Mouse (Mus musculus): Measurements from ENCODE around the gene Ada.

Ada gene

GRCm38 (mm10) chr2:163732021-163732420 lies 18.0 kb downstream of the Ada start:
- DNase-seq (ENCODE audit: low read depth, low spot score), result no peak

- DNase-seq (ENCODE audit: low read depth, low spot score), result no peak
Observed at GRCm38 (mm10) chr2:163728300-163728699, 21.7 kb downstream of the Ada start.

- no peak for DNase-seq (ENCODE audit: low read depth, low spot score)
Observed at GRCm38 (mm10) chr2:163726766-163727393, 23.2 kb downstream of the Ada start.

GRCm38 (mm10) chr2:163722550-163722949 lies 27.5 kb downstream of the Ada start:
- no peak for DNase-seq (ENCODE audit: low read depth, low spot score)

GRCm38 (mm10) chr2:163719616-163720015 lies 30.4 kb downstream of the Ada start:
- DNase-seq (ENCODE audit: low read depth, low spot score), result no peak

- DNase-seq (ENCODE audit: low read depth, low spot score), result peak; percentile 72
Observed at GRCm38 (mm10) chr2:163718951-163719603, 31.0 kb downstream of the Ada start.

- no peak for DNase-seq (ENCODE audit: low read depth, low spot score)
Observed at GRCm38 (mm10) chr2:163718526-163718925, 31.5 kb downstream of the Ada start.

- peak; percentile 32 for DNase-seq (ENCODE audit: low read depth, low spot score)
Observed at GRCm38 (mm10) chr2:163716853-163717252, 33.2 kb downstream of the Ada start.

- no peak for DNase-seq (ENCODE audit: low read depth, low spot score)
Observed at GRCm38 (mm10) chr2:163716448-163716847, 33.6 kb downstream of the Ada start.

GRCm38 (mm10) chr2:163713340-163713739 lies 36.7 kb downstream of the Ada start:
- DNase-seq (ENCODE audit: low read depth, low spot score), result no peak

GRCm38 (mm10) chr2:163712874-163713273 lies 37.2 kb downstream of the Ada start:
- DNase-seq (ENCODE audit: low read depth, low spot score), result no peak

- DNase-seq (ENCODE audit: low read depth, low spot score), result no peak
Observed at GRCm38 (mm10) chr2:163712473-163712872, 37.6 kb downstream of the Ada start.

- no peak for DNase-seq (ENCODE audit: low read depth, low spot score)
Observed at GRCm38 (mm10) chr2:163711368-163711868, 38.6 kb downstream of the Ada start.

GRCm38 (mm10) chr2:163710606-163711159 lies 39.4 kb downstream of the Ada start:
- DNase-seq (ENCODE audit: low read depth, low spot score), result no peak

GRCm38 (mm10) chr2:163710000-163710399 lies 40.0 kb downstream of the Ada start:
- DNase-seq (ENCODE audit: low read depth, low spot score), result no peak

GRCm38 (mm10) chr2:163708763-163709250 lies 41.2 kb downstream of the Ada start:
- no peak for DNase-seq (ENCODE audit: low read depth, low spot score)

GRCm38 (mm10) chr2:163708321-163708720 lies 41.7 kb downstream of the Ada start:
- DNase-seq (ENCODE audit: low read depth, low spot score), result no peak

- DNase-seq (ENCODE audit: low read depth, low spot score), result no peak
Observed at GRCm38 (mm10) chr2:163703599-163704260, 46.3 kb downstream of the Ada start.

GRCm38 (mm10) chr2:163702921-163703320 lies 47.1 kb downstream of the Ada start:
- DNase-seq (ENCODE audit: low read depth, low spot score), result no peak

GRCm38 (mm10) chr2:163702431-163702830 lies 47.6 kb downstream of the Ada start:
- no peak for DNase-seq (ENCODE audit: low read depth, low spot score)

- DNase-seq (ENCODE audit: low read depth, low spot score), result no peak
Observed at GRCm38 (mm10) chr2:163699078-163699780, 50.8 kb downstream of the Ada start.

All from embryo, embryonic 11.5 days (tissue).